Mouse (Mus musculus) intestine, embryonic 15.5 days (tissue): Measurements from ENCODE around the gene Klf16. TPM values are rescaled to one million over a fixed set of nuclear protein-coding genes. Genes with fewer than 3 reads are reported as not detected.
A peak's percentile ranks its signal among the peaks of the same experiment; 100 is the strongest.
"Not testable (repeated sequence)": the region's sequence is repeated elsewhere in the genome, so short reads cannot be mapped to it uniquely, and the experiment has no call there.

Experiments used
- ATAC-seq: fragments of 200-750 bp; cut with Nextera tagmentation; 2 replicates; pipeline ENCODE4 v1.8.0; 2017; ENCODE audit warnings: moderate TSS enrichment, moderate library complexity
- H3K27ac ChIP-seq: fragments of 300-500 bp; sonication (generic); 2 replicates; pipeline ENCODE4 v1.5.1; 2015; ENCODE audit warnings: mild to moderate bottlenecking, inconsistent platforms
- H3K27me3 ChIP-seq: fragments of 300-500 bp; sonication (generic); replicated peaks from 2 replicates; pipeline ENCODE4 v1.6.1; 2015; ENCODE audit warnings: inconsistent platforms
- H3K36me3 ChIP-seq: fragments of 300-500 bp; sonication (generic); 2 replicates; pipeline ENCODE4 v1.6.1; 2015; ENCODE audit warnings: inconsistent platforms
- H3K4me1 ChIP-seq: fragments of 300-500 bp; sonication (generic); replicated peaks from 2 replicates; pipeline ENCODE4 v1.6.1; 2015; ENCODE audit warnings: inconsistent platforms
- H3K4me2 ChIP-seq: fragments of 300-500 bp; sonication (generic); replicated peaks from 2 replicates; pipeline ENCODE4 v1.6.1; 2015; ENCODE audit warnings: mild to moderate bottlenecking, inconsistent platforms
- H3K4me3 ChIP-seq: fragments of 300-500 bp; sonication (generic); replicated peaks from 2 replicates; pipeline ENCODE4 v1.5.1; 2015; ENCODE audit warnings: inconsistent platforms
- H3K9ac ChIP-seq: fragments of 300-500 bp; sonication (generic); 2 replicates; pipeline ENCODE4 v1.6.1; 2015; ENCODE audit warnings: inconsistent platforms
- H3K9me3 ChIP-seq: fragments of 300-500 bp; sonication (generic); 2 replicates; pipeline ENCODE4 v1.6.1; 2016; ENCODE audit warnings: inconsistent platforms
- WGBS: fragments of 180-500 bp; shearing (Covaris S2); methylation state at CpG from one replicate; pipeline ENCODE4 v1.1.7; 2015; 5-methylcytosine and 5-hydroxymethylcytosine counted together
- polyA plus RNA-seq: library from polyadenylated mRNA; unstranded; fragments of >200 nt; fragmentation: Nextera tagmentation; extraction: Ambion mirVana; gene quantifications from 2 replicates; pipeline ENCODE4 v1.2.1, GENCODE M21; 2015

Gene Klf16
- polyA plus RNA-seq, 1 experiment from 2014 or later: 8.3 TPM

DNA sequence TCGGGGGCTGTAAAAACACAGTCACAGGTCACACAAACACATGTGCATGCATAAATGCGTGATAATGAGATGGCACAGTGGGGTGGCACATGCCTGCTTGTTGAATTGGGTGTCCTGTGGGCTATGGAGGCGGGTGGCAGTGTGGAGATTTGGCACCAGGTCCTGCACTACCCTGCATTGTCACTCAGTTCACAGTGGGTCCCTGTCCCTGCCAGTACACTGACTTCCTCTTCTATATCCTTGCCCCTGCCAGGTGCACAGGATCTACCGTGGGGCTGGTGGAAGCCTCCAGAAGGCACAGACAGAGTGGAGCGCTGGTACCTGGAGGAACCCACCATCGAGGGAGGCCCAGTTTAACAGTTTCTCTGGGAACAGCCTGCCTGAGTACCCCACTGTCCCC lies 37.2 kb upstream of the Klf16 start:
- no peak overlapping the region for H3K9ac ChIP-seq
- no peaks in the 10 kb centered on the region for H3K9me3 ChIP-seq
- no peaks in the 10 kb centered on the region for H3K27me3 ChIP-seq
- H3K4me2 ChIP-seq: no peak overlapping the region
- H3K4me3 ChIP-seq: no peak overlapping the region
- ATAC-seq: no peak
- H3K36me3 ChIP-seq: peaks cover 46% of the 10 kb centered on the region
- H3K27ac ChIP-seq: no peak overlapping the region
- 89% methylated on average over 6 of the region's 6 CpGs for WGBS
- no peaks in the 10 kb centered on the region for H3K4me1 ChIP-seq

DNA sequence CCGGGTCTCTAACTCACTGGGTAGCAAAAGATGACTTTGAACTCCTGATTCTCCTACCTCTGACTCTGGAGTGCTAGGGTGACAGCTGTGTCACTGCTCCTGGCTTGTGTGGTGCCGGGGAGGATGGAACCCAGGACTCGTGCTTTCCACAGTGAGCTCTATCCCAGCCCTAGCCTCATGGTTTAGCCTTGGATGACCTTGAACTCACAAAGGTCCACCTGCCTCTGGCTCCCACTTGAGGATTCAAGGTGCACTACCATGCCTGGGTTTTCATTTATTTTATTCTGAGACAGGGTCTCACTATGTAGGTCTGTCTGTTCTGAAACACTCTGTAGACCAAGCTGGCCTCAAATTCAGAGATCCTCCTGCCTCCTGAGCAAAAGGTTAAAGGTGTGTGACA lies 36.7 kb upstream of the Klf16 start:
- WGBS: 80% methylated on average over 3 of the region's 3 CpGs
- no peaks in the 10 kb centered on the region for H3K4me1 ChIP-seq
- H3K36me3 ChIP-seq: peaks cover 52% of the 10 kb centered on the region
- no peak overlapping the region for H3K4me3 ChIP-seq
- H3K27ac ChIP-seq: no peak overlapping the region
- H3K4me2 ChIP-seq: no peak overlapping the region
- no peak for ATAC-seq
- H3K27me3 ChIP-seq: no peaks in the 10 kb centered on the region
- no peaks in the 10 kb centered on the region for H3K9me3 ChIP-seq
- H3K9ac ChIP-seq: no peak overlapping the region

DNA sequence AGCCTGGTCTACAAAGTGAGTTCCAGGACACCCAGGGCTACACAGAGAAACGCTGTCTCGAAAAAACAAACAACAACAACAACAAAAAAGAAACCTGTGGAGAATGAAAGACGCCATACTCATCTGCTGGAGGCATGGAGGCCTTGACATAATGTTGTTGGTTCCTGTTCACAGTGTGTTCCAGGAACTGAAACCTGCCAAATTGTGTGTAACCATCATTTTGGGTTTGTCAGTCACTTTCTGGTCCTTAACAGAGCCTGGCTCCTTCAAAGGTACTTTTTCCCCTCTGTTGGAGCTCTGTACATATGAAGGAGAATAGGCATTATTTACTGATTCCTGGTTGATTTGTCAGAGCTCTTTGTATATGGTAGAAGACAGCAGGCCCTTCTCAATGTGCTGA lies 34.8 kb upstream of the Klf16 start:
- peaks cover 69% of the 10 kb centered on the region for H3K36me3 ChIP-seq
- no peak overlapping the region for H3K4me2 ChIP-seq
- no peaks in the 10 kb centered on the region for H3K9me3 ChIP-seq
- WGBS: 96% methylated on average over 3 of the region's 3 CpGs
- H3K4me3 ChIP-seq: no peak overlapping the region
- ATAC-seq: no peak
- no peak overlapping the region for H3K27ac ChIP-seq
- H3K27me3 ChIP-seq: no peaks in the 10 kb centered on the region
- no peak overlapping the region for H3K9ac ChIP-seq
- 0 out of 2 replicates have a peak, but pooled peaks cover 3% of the 10 kb centered on the region for H3K4me1 ChIP-seq

DNA sequence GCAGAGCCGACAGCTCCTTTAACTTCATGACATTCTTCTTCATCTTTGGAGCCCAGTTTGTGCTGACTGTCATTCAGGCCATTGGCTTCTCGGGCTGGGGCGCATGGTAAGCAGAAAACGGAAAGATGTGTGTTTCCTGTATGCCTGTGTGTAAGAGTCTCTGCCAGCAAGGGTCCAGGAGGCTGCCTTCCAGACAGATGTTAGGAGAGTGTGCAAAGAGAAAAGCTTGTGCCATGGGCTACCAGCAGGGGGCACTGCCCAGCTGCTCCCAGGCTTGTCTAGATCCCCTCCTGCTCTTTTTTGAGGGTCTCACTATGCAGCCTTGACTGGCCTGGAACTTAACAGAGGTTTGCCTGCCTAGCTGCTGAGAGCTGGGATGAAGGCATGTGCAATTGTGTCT lies 33.9 kb upstream of the Klf16 start:
- no peaks in the 10 kb centered on the region for H3K9me3 ChIP-seq
- no peaks in the 10 kb centered on the region for H3K27me3 ChIP-seq
- no peak overlapping the region for H3K4me3 ChIP-seq
- no peak for ATAC-seq
- WGBS: 77% methylated on average over 4 of the region's 4 CpGs
- H3K36me3 ChIP-seq: peaks cover 78% of the 10 kb centered on the region
- no peak overlapping the region for H3K9ac ChIP-seq
- no peak overlapping the region for H3K4me2 ChIP-seq
- 0 out of 2 replicates have a peak, but pooled peaks cover 6% of the 10 kb centered on the region for H3K4me1 ChIP-seq
- H3K27ac ChIP-seq: no peak overlapping the region

DNA sequence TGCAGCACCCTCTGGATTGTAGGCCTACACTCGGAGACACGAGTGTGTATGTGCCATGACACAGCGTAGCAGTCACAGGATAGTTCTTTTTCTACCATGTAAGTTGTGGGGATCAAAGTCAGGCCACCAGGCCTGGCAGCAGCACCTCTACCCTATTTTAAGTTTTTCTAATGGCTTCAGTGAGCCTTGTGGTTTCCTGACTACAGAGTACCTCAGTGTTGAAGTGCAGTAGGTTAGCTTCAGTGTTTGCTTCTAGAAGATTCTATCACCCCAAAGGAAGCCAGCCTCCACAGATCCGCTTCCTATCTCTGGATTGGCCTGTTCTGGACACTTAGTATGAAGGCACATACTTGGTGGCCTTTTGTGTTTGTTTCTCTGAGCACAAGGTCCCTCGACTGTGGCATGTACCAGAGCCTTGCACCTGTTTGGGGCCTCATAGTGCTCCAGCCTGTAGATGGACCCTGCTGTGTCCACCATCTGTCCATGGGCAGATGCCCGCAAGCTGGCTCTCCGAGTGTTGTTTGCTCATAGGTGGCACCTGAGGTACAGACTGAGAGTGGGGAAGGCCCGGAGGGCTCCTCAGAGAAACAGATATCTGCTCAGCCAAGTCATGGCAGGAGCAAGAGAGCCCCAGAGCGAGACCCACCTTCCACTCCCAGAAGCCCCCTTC lies 33.1 kb upstream of the Klf16 start:
- no peak for ATAC-seq
- 0 out of 2 replicates have a peak, but pooled peaks cover 8% of the 10 kb centered on the region for H3K4me1 ChIP-seq
- peaks cover 72% of the 10 kb centered on the region for H3K36me3 ChIP-seq
- WGBS: 93% methylated on average over 9 of the region's 9 CpGs
- no peaks in the 10 kb centered on the region for H3K9me3 ChIP-seq
- H3K4me3 ChIP-seq: no peak overlapping the region
- no peak overlapping the region for H3K9ac ChIP-seq
- H3K4me2 ChIP-seq: no peak overlapping the region
- H3K27ac ChIP-seq: no peak overlapping the region
- H3K27me3 ChIP-seq: no peaks in the 10 kb centered on the region

DNA sequence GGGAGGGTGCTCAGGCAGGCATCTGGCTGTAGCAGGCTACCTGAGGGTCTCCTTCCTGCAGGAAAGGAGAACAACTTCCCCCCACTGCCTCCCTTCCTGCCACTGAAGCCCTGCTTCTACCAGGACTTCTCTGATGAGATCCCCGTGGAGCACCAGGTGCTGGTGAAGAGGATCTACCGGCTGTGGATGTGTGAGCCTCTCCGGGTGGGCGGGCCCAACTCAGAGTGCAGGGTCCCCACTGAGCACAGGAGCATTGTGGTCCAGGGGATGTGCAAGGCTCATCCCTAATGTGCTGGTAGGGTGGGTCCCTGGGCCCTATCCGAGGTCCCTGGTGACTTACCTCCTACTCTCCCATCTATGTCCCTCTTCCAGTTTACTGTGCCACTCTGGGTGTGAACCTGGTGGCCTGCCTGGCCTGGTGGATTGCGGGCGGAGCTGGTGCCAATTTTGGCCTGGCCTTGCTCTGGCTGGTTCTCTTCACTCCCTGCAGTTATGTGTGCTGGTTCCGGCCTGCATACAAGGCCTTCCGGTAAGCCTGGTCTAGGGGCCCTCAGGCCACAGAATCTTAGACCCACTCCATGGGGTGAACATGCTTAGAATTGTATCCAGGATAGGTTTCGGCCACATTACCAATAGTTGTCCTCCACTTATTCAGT lies 32.3 kb upstream of the Klf16 start:
- no peaks in the 10 kb centered on the region for H3K27me3 ChIP-seq
- H3K36me3 ChIP-seq: peaks cover 64% of the 10 kb centered on the region
- 90% methylated on average over 10 of the region's 10 CpGs for WGBS

DNA sequence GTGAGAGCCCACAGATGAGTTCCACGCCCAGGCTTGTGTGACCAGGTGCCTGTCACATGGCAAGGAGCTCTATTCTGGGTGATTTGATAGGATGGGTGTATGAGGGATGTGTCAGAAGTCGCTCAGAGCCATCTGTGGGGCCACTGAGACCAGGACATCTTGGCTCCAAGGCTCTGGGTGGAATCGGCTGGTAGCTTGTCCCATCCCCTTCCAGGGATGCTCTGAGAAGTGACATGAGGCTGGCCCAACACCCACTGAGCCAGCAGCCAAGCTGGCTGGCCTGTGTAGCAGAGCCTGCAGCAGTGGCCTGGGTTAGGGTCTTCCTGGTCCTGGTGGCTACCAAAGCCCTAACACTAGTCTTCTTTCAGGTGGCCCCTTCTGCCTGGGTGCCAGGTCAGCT lies 31.3 kb upstream of the Klf16 start:
- peaks cover 56% of the 10 kb centered on the region for H3K36me3 ChIP-seq
- no peak overlapping the region for H3K27ac ChIP-seq
- 86% methylated on average over 3 of the region's 3 CpGs for WGBS
- no peak overlapping the region for H3K9ac ChIP-seq
- H3K9me3 ChIP-seq: no peaks in the 10 kb centered on the region
- no peak overlapping the region for H3K4me2 ChIP-seq
- no peak for ATAC-seq
- no peaks in the 10 kb centered on the region for H3K27me3 ChIP-seq
- peaks cover 21% of the 10 kb centered on the region for H3K4me1 ChIP-seq
- H3K4me3 ChIP-seq: no peak overlapping the region

More for the DNA sequence above, 32.3 kb upstream of the Klf16 start:
- H3K4me2 ChIP-seq: no peak overlapping the region
- H3K27ac ChIP-seq: no peak overlapping the region
- H3K9me3 ChIP-seq: no peaks in the 10 kb centered on the region
- no peak overlapping the region for H3K4me3 ChIP-seq
- peaks cover 11% of the 10 kb centered on the region for H3K4me1 ChIP-seq
- H3K9ac ChIP-seq: no peak overlapping the region
- no peak for ATAC-seq

DNA sequence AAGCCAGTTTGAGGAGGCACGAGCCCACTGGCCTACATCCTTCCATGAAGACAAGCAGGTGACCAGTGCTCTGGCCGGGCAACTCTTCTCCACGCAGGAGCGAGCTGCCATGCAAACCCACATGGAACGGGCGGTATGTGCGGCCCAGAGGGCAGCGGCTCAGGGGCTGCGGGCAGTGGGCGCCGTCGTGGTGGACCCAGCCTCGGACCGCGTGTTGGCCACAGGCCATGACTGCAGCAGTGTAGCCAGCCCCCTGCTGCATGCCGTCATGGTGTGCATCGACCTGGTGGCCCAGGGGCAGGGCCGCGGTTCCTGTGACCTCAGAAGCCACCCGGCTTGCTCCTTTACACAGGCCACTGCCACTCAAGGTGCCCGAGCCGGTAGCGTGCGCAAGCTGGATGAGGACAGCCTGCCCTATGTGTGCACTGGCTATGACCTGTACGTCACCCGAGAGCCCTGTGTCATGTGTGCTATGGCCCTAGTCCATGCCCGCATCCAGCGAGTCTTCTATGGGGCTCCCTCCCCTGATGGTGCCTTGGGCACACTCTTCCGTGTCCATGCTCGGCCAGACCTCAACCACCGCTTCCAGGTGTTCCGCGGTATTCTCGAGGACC lies 29.7 kb upstream of the Klf16 start:
- Histone ChIP-seq H3K9me3 (no peaks in the 10 kb centered on the region), H3K27me3 (no peaks in the 10 kb centered on the region), H3K4me3 (no peak overlapping the region), H3K4me1 (peaks cover 26% of the 10 kb centered on the region), H3K27ac (no peak overlapping the region), H3K36me3 (peaks cover 46% of the 10 kb centered on the region), H3K4me2 (no peak overlapping the region), H3K9ac (no peak overlapping the region)
- 94% methylated on average over 34 of the region's 34 CpGs for WGBS
- no peak for ATAC-seq

DNA sequence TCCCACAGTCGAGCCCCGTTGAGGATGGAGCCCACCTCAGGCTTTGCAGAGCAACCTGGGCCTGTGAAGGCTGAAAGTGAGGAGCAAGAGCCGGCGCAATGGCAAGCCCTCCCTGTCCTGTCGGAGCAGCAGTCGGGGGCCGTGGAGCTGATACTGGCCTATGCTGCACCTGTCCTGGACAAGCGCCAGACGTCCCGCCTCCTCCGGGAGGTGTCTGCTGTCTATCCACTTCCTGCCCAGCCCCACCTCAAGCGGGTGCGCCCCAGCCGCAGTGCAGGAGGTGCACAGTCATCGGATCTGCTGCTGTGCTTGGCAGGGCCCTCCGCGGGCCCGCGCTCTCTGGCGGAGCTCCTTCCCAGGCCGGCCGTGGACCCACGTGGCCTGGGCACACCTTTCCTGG lies 29.2 kb upstream of the Klf16 start:
- no peak overlapping the region for H3K27ac ChIP-seq
- H3K27me3 ChIP-seq: no peaks in the 10 kb centered on the region
- H3K36me3 ChIP-seq: peaks cover 45% of the 10 kb centered on the region
- H3K4me1 ChIP-seq: peaks cover 26% of the 10 kb centered on the region
- no peak overlapping the region for H3K4me2 ChIP-seq
- 76% methylated on average over 23 of the region's 23 CpGs for WGBS
- H3K9ac ChIP-seq: no peak overlapping the region
- no peaks in the 10 kb centered on the region for H3K9me3 ChIP-seq
- no peak overlapping the region for H3K4me3 ChIP-seq
- ATAC-seq: peak; percentile 13; the same call in 1 of the 2 replicates

DNA sequence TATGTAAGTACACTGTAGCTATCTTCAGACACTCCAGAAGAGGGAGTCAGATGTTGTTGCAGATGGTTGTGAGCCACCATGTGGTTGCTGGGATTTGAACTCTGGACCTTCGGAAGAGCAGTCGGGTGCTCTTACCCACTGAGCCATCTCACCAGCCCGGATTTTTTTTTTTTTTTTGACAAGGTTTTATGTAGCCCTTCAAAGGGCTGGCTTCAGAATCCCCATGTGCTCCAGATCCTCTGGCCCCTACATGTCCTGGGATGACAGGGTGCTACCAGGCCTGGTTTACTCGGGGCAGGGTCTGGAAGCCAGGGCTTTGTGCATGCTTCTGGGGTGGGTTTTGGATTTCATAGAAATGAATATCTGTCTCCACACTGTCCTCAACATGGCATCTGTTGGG lies 28.6 kb upstream of the Klf16 start, which contains the start of gene Gm49322:
Gm49322 (plus strand) TSS at position 301 of the 400 bp plus-strand sequence.
- not testable (repeated sequence) for ATAC-seq, H3K9me3 ChIP-seq, H3K9ac ChIP-seq, H3K4me2 ChIP-seq, H3K27me3 ChIP-seq, H3K4me3 ChIP-seq, H3K27ac ChIP-seq
- peaks cover 42% of the 10 kb centered on the region for H3K36me3 ChIP-seq
- peaks cover 26% of the 10 kb centered on the region for H3K4me1 ChIP-seq
- 83% methylated on average over 4 of the region's 4 CpGs for WGBS

DNA sequence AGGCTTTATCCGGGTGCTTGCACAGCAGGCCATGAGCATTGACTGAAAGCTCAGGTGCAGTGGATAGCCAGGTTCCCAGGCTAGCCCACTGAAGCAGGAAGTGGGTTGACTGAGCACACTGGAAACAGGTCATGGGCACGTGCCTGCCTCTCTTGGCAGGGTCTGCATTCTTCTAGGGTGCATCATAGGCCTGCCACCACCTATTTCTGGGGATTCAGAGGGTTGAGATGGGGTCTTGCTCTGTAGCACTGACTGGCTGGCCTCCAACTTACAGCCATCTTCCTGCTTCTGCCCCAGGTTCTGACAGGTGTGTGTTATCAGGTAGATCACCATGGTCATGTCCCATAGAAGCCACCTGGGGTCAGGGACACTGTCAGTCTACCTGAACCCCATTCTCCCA lies 27.9 kb upstream of the Klf16 start:
- no peak overlapping the region for H3K4me3 ChIP-seq
- WGBS: 94% methylated on average over 2 of the region's 2 CpGs
- H3K9me3 ChIP-seq: no peaks in the 10 kb centered on the region
- peaks cover 40% of the 10 kb centered on the region for H3K36me3 ChIP-seq
- ATAC-seq: no peak
- no peak overlapping the region for H3K4me2 ChIP-seq
- peaks cover 26% of the 10 kb centered on the region for H3K4me1 ChIP-seq
- H3K9ac ChIP-seq: no peak overlapping the region
- H3K27ac ChIP-seq: no peak overlapping the region
- no peaks in the 10 kb centered on the region for H3K27me3 ChIP-seq

DNA sequence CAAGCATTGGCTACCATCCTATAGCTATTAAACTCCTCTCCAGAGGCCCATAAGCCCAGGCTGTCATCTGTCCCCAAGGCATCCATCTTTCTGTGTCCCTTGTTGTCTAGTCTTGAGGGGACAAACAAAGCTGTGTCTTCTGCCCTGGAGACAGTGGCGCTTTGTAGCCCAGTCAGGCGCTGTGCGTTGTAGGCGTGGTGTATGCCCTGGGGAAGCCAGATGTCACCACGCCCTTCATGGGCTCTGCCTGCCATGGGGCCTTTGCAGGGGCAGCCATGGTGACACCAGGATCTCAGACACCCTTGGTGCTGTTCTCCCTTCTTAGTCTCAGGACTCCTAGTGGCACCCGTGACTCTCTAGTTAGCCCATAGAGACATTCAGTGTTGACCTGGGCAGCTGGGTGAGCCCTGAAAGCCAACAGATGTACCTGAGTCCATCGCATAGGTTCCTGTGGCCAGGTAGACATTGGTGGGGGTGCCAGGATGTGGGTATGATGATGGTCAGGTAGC lies 26.9 kb upstream of the Klf16 start:
- Histone ChIP-seq H3K9ac (peak overlapping the region; percentile 75), H3K27ac (peak overlapping the region; percentile 93; the same call in 1 of the 2 replicates)
- WGBS: 81% methylated on average over 7 of the region's 7 CpGs

More for the DNA sequence above, 26.9 kb upstream of the Klf16 start:
- Histone ChIP-seq H3K4me2 (peak overlapping the region; percentile 69), H3K4me3 (peak overlapping the region; percentile 82), H3K36me3 (peaks cover 31% of the 10 kb centered on the region), H3K4me1 (peaks cover 26% of the 10 kb centered on the region), H3K27me3 (no peaks in the 10 kb centered on the region), H3K9me3 (no peaks in the 10 kb centered on the region)
- ATAC-seq: peak; percentile 23; the same call in 1 of the 2 replicates
